Mouse (Mus musculus) spleen, adult 2 months (tissue): ENCODE measurements around the gene Gm10282. TPM values are rescaled to one million over a fixed set of nuclear protein-coding genes. Genes with fewer than 3 reads are reported as not detected.
A peak's percentile ranks its signal among the peaks of the same experiment; 100 is the strongest.

Source experiments
- DNase-seq, 2 experiments: peaks; one replicate each; pipeline versions ENCODE4 v3.0.0 to v3.0.0-alpha.2; 2012 to 2021; ENCODE audit warnings: low spot score in 2 of 2, low read depth in 1 of 2
- H3K27ac ChIP-seq: fragments of 200-500 bp; 2 replicates; pipeline ENCODE4 v1.5.1; 2012; ENCODE audit warnings: low read length, inconsistent platforms; ENCODE audit not compliant: insufficient read depth
- H3K27me3 ChIP-seq: fragments of 200-500 bp; 2 replicates; pipeline ENCODE4 v1.6.1; 2012; ENCODE audit warnings: mild to moderate bottlenecking, moderate library complexity, low read length, inconsistent platforms; ENCODE audit not compliant: control insufficient read depth, insufficient read depth
- H3K36me3 ChIP-seq: fragments of 200-500 bp; 2 replicates; pipeline ENCODE4 v1.6.1; 2012; ENCODE audit warnings: mild to moderate bottlenecking, low read length, inconsistent platforms; ENCODE audit not compliant: control insufficient read depth, insufficient read depth
- H3K4me1 ChIP-seq: fragments of 200-500 bp; 2 replicates; pipeline ENCODE4 v1.6.1; 2011; ENCODE audit warnings: inconsistent platforms; ENCODE audit not compliant: control insufficient read depth, insufficient read depth, insufficient read length
- H3K4me3 ChIP-seq: fragments of 200-500 bp; 2 replicates; pipeline ENCODE4 v1.5.1; 2011; ENCODE audit warnings: mild to moderate bottlenecking, inconsistent platforms; ENCODE audit not compliant: insufficient read depth, insufficient read length; ENCODE audit errors: extremely low read depth
- CTCF ChIP-seq: fragments of 200-500 bp; IDR thresholded peaks from 2 replicates; pipeline ENCODE4 v1.5.1; 2011; ENCODE audit warnings: mild to moderate bottlenecking, inconsistent platforms; ENCODE audit not compliant: insufficient read depth, insufficient read length, insufficient replicate concordance; ENCODE audit errors: extremely low read depth
- POLR2A ChIP-seq: fragments of 200-500 bp; IDR thresholded peaks from 2 replicates; pipeline ENCODE4 v1.6.1; 2011; ENCODE audit warnings: low read depth, low read length, inconsistent platforms
- WGBS: fragments of 180-500 bp; shearing (Covaris S2); methylation state at CpG from one replicate; pipeline ENCODE4 v1.1.7; 2018; 5-methylcytosine and 5-hydroxymethylcytosine counted together
- polyA plus RNA-seq: library from polyadenylated mRNA; depleted of rRNA; stranded (reverse); fragments of >200 nt; gene quantifications from 2 replicates; pipeline ENCODE4 v1.2.3, GENCODE M21; 2012

The Gm10282 gene
- polyA plus RNA-seq, 1 experiment: 1.7 TPM

DNA sequence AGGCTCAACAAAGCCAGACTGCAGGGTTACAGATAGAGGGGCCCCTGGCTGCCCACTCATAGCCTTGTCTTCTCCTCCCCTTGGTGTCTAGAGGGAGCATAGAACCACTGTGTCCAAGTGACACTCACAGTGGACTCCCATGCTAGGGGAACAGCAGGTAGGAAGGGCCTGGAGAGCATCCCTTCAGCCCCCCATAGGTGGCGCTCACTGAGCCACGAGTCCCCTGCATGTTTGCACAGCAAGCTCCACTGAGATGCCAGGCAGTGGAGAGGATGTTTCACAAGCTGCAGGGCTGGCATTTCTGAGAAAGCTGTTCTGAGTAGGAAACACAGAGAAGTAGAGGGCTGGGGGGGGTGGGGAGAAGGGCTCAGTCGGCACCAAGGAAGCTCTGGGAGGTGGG is 32.7 kb downstream of the Gm10282 start:
- WGBS: 5% methylated on average over 3 of the region's 3 CpGs
- H3K36me3 ChIP-seq: no peaks in the 10 kb centered on the region
- H3K4me1 ChIP-seq: peaks cover 63% of the 10 kb centered on the region; the same call in 1 of the 2 replicates
- H3K4me3 ChIP-seq: no peak overlapping the region
- H3K27me3 ChIP-seq: no peaks in the 10 kb centered on the region
- peak overlapping the region; percentile 97 for H3K27ac ChIP-seq
- peak in 1 of 2 experiments; percentile 84 for DNase-seq
- TF ChIP-seq POLR2A (no peak), CTCF (peak; percentile 81)

DNA sequence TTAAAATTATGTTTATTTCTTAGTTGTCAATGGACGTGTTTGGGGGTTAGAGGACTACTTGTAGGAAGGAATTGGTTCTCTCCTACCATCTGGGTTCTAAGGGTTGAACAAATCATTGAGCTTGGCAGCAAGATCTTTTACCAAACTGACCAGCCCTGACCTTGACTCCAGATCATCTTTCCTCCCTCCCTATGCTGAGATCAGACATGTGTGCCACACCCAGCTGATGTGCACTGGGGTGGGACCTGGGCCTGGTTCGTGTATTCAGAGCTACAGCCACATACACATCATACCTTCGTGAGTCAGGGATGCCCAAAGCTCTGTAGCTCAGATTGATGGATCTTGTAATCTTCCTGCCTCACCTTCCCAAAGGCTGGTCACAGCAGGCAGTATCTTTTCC is 33.4 kb downstream of the Gm10282 start:
- DNase-seq: peak in 1 of 2 experiments; percentile 46
- H3K27me3 ChIP-seq: no peaks in the 10 kb centered on the region
- H3K4me3 ChIP-seq: no peak overlapping the region
- H3K4me1 ChIP-seq: peaks cover 61% of the 10 kb centered on the region; the same call in 1 of the 2 replicates
- peak overlapping the region; percentile 97 for H3K27ac ChIP-seq
- no peaks in the 10 kb centered on the region for H3K36me3 ChIP-seq
- TF ChIP-seq CTCF (no peak), POLR2A (no peak)
- 41% methylated on average over 3 of the region's 3 CpGs for WGBS

DNA sequence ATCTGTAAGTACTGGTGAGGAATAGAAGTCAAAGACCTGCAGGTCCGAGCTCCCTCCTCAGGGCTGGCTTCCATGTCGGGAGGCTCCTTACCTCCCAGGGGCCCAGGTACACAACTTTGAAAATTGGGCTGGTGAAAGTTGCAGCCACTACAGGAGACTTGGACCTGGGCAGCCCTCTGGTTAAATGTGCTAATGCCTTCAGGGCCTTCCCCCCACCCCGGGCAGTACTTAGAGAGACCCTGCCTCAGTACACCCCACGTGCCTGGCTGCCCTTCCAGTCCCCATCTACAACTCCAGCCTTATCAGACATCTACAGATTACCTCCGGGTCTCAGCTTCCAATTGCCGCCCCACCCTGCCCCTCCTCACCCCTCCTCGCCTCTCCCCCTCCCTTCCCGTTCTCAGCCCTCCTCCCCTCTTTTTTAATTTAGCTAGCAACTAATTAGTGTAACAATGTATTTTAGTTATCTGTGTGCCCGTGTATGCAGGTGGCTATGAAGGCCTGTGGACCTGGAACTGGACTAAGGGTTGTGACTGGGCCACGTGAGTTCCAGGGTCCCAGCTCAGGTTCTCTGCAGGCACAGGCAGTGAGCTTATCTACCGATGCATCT is 33.9 kb downstream of the Gm10282 start:
- Histone ChIP-seq H3K36me3 (no peaks in the 10 kb centered on the region), H3K27me3 (no peaks in the 10 kb centered on the region), H3K4me3 (no peak overlapping the region), H3K4me1 (peaks cover 59% of the 10 kb centered on the region; the same call in 1 of the 2 replicates), H3K27ac (peak overlapping the region; percentile 97)
- no peak for DNase-seq
- no peak for TF ChIP-seq POLR2A
- WGBS: 54% methylated on average over 11 of the region's 11 CpGs

DNA sequence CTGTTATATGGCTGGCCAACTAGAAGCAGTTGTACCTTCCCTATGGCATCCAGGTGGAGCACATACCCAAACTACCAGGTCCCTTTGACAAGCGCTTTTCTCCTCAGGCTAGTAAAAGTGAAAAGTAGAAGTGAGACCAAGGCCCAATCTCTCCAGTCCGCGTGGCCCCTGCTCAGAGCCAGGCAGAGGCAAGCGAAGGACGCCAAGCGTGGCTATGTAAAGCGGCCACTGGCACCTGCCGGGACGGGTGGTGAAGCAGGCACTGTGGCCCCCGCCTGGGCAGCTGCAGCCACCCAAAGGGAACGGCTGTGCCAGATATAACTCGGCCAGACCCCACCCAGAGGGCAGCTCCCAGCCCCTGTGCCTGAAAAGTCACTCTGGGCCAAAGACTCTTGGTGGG is 34.5 kb downstream of the Gm10282 start:
- WGBS: 53% methylated on average over 12 of the region's 12 CpGs
- Histone ChIP-seq H3K36me3 (no peaks in the 10 kb centered on the region), H3K27ac (peak overlapping the region; percentile 97), H3K4me3 (no peak overlapping the region), H3K27me3 (no peaks in the 10 kb centered on the region), H3K4me1 (peaks cover 56% of the 10 kb centered on the region; the same call in 1 of the 2 replicates)
- peak; percentile 63 to 84 for DNase-seq
- no peak for TF ChIP-seq POLR2A
- TF ChIP-seq CTCF: no peak

DNA sequence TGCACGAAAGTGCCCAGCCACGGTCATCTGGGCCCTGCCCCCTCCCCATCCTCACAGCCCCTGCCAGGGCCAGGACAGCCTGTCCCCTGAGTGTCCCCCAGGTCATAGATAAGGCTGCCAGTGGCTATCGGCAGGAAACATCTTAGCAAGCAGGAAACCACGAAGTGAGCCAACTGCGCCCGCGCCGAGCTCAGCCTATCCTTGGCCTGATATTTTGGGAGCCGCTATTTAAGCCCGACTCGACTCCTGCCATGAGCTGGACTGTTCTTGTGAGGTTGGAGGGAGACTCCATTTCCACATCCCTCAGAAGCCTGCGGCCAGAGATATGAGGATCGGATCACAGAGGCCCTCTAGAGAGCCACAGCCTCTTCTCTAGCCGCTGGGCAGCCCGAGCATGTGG is 36.7 kb downstream of the Gm10282 start:
- Histone ChIP-seq H3K4me3 (peak overlapping the region; percentile 3; the same call in 1 of the 2 replicates), H3K36me3 (no peaks in the 10 kb centered on the region), H3K27me3 (no peaks in the 10 kb centered on the region), H3K27ac (peak overlapping the region; percentile 89), H3K4me1 (peaks cover 51% of the 10 kb centered on the region; the same call in 1 of the 2 replicates)
- TF ChIP-seq POLR2A (peak; percentile 23), CTCF (no peak)
- 18% methylated on average over 15 of the region's 15 CpGs for WGBS
- peak in 1 of 2 experiments; percentile 65 for DNase-seq

DNA sequence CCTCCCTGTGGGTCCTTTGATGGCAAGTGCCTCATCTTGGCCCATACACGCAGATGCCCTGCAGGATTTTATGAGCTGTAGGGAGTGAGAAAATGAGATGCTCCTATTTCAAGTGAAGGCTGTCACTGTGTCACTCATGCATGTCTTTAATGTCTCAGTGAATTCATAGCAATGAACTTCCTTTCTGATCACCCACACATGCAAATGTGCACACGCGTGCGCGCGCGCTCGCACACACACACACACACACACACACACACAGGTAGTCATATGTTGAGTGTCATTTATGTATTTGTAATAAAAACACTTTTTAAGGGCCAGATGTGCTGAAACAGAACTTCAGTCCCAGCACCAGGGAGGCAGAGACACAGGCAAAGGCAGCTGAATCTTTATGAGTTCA is 38.0 kb downstream of the Gm10282 start:
- 52% methylated on average over 8 of the region's 8 CpGs for WGBS
- peak overlapping the region; percentile 89 for H3K27ac ChIP-seq
- no peaks in the 10 kb centered on the region for H3K36me3 ChIP-seq
- TF ChIP-seq POLR2A (peak; percentile 4; the same call in 1 of the 2 replicates), CTCF (no peak)
- no peaks in the 10 kb centered on the region for H3K27me3 ChIP-seq
- peaks cover 44% of the 10 kb centered on the region; the same call in 1 of the 2 replicates for H3K4me1 ChIP-seq
- peak; percentile 67 to 69 for DNase-seq
- no peak overlapping the region for H3K4me3 ChIP-seq

DNA sequence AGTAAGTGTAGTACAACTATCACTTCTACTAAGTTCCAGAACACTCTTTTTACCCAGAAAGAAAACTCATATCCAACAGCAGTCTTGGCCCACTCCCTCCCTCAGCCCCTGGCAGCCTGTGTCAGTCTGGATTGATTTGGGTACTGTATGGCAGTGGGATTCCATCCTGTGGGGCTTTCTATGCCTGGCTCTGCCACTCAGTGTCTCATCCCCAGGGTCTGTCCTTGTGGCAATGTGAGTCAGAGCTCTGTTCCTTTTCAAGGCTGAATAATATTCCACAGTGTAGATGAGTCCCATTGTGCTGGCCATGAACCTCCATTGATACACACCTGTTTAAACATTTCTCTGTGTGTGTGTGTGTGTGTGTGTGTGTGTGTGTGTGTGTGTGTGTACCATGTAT is 38.4 kb downstream of the Gm10282 start:
- no peaks in the 10 kb centered on the region for H3K36me3 ChIP-seq
- no peak overlapping the region for H3K4me3 ChIP-seq
- H3K27ac ChIP-seq: peak overlapping the region; percentile 80
- H3K27me3 ChIP-seq: no peaks in the 10 kb centered on the region
- DNase-seq: no peak
- TF ChIP-seq POLR2A (no peak), CTCF (no peak)
- H3K4me1 ChIP-seq: peaks cover 43% of the 10 kb centered on the region; the same call in 1 of the 2 replicates
